Mouse (Mus musculus) cerebellum, adult 2 months (tissue): Measurements from ENCODE around the gene Nf1. TPM values are rescaled to one million over a fixed set of nuclear protein-coding genes. Genes with fewer than 3 reads are reported as not detected.

Experiments used
- DNase-seq, 2 experiments: peaks; one replicate each; pipeline ENCODE4 v3.0.0; 2021
- H3K27ac ChIP-seq: fragments of 200-500 bp; 2 replicates; pipeline ENCODE4 v1.5.1; 2012; ENCODE audit warnings: low read length, control low read depth, inconsistent platforms; ENCODE audit not compliant: insufficient read depth
- H3K27me3 ChIP-seq: fragments of 200-500 bp; 2 replicates; pipeline ENCODE4 v1.6.1; 2012; ENCODE audit warnings: inconsistent platforms, mild to moderate bottlenecking, low read length, moderate library complexity; ENCODE audit not compliant: control insufficient read depth, insufficient read depth
- H3K4me1 ChIP-seq: fragments of 200-500 bp; 2 replicates; pipeline ENCODE4 v1.6.1; 2011; ENCODE audit warnings: low read length; ENCODE audit not compliant: control insufficient read depth, insufficient read depth
- H3K4me3 ChIP-seq: fragments of 200-500 bp; replicated peaks from 2 replicates; pipeline ENCODE3; 2011; ENCODE audit warnings: mild to moderate bottlenecking, low read depth, low read length, control low read depth; ENCODE audit not compliant: insufficient read depth
- CTCF ChIP-seq: fragments of 200-500 bp; IDR thresholded peaks from 2 replicates; pipeline ENCODE4 v1.5.1; 2011; ENCODE audit warnings: low read depth, mild to moderate bottlenecking, control low read depth, low read length, moderate library complexity, borderline replicate concordance; ENCODE audit not compliant: insufficient read depth
- POLR2A ChIP-seq: fragments of 200-500 bp; IDR thresholded peaks from 2 replicates; pipeline ENCODE4 v1.6.1; 2011; ENCODE audit warnings: low read length, control low read depth, borderline replicate concordance; ENCODE audit not compliant: insufficient read depth
- WGBS: fragments of 180-500 bp; shearing (Covaris S2); methylation state at CpG from one replicate; pipeline ENCODE4 v1.1.7; 2018; 5-methylcytosine and 5-hydroxymethylcytosine counted together
- polyA plus RNA-seq: library from polyadenylated mRNA; depleted of rRNA; stranded (reverse); fragments of >200 nt; gene quantifications from 2 replicates; pipeline ENCODE4 v1.2.3, GENCODE M21; 2012

Nf1 gene
- polyA plus RNA-seq, 1 experiment: 40.6 TPM

GRCm38 (mm10) chr11:79452966-79453365 is 113.5 kb downstream of the Nf1 start:
- Histone ChIP-seq H3K4me1 (no peaks in the 10 kb centered on the region), H3K27me3 (no peaks in the 10 kb centered on the region), H3K4me3 (no peak overlapping the region), H3K27ac (no peak overlapping the region)
- TF ChIP-seq CTCF (no peak), POLR2A (no peak)
- no peak for DNase-seq

GRCm38 (mm10) chr11:79457928-79458327 is 118.4 kb downstream of the Nf1 start:
- Histone ChIP-seq H3K27ac (no peak overlapping the region), H3K4me1 (no peaks in the 10 kb centered on the region), H3K4me3 (no peak overlapping the region), H3K27me3 (no peaks in the 10 kb centered on the region)
- no peak for DNase-seq
- TF ChIP-seq CTCF: no peak
- TF ChIP-seq POLR2A: no peak
- 92% methylated on average over 3 of the region's 3 CpGs for WGBS

- DNase-seq: no peak
- 88% methylated on average over 4 of the region's 4 CpGs for WGBS
- H3K27me3 ChIP-seq: no peaks in the 10 kb centered on the region
- no peak for TF ChIP-seq POLR2A
- no peak for TF ChIP-seq CTCF
- no peaks in the 10 kb centered on the region for H3K4me1 ChIP-seq
- H3K4me3 ChIP-seq: no peak overlapping the region
- H3K27ac ChIP-seq: no peak overlapping the region
Measured at GRCm38 (mm10) chr11:79459846-79460245, 120.4 kb downstream of the Nf1 start.

GRCm38 (mm10) chr11:79460756-79461450 is 121.4 kb downstream of the Nf1 start:
- WGBS: 100% methylated on average over 3 of the region's 3 CpGs

GRCm38 (mm10) chr11:79468097-79468496 is 128.6 kb downstream of the Nf1 start:
- no peak for DNase-seq
- no peaks in the 10 kb centered on the region for H3K27me3 ChIP-seq
- H3K4me3 ChIP-seq: no peak overlapping the region
- no peak overlapping the region for H3K27ac ChIP-seq
- H3K4me1 ChIP-seq: no peaks in the 10 kb centered on the region
- no peak for TF ChIP-seq POLR2A
- 80% methylated on average over 1 of the region's 1 CpGs for WGBS

More at GRCm38 (mm10) chr11:79460756-79461450, 121.4 kb downstream of the Nf1 start:
- no peaks in the 10 kb centered on the region for H3K4me1 ChIP-seq
- no peak overlapping the region for H3K4me3 ChIP-seq
- TF ChIP-seq CTCF: no peak
- TF ChIP-seq POLR2A: no peak
- DNase-seq: no peak
- H3K27me3 ChIP-seq: no peaks in the 10 kb centered on the region
- no peak overlapping the region for H3K27ac ChIP-seq

- DNase-seq: no peak
- 95% methylated on average over 6 of the region's 6 CpGs for WGBS
- H3K4me3 ChIP-seq: no peak overlapping the region
- H3K27ac ChIP-seq: no peak overlapping the region
- TF ChIP-seq POLR2A: no peak
- TF ChIP-seq CTCF: no peak
- H3K27me3 ChIP-seq: no peaks in the 10 kb centered on the region
- no peaks in the 10 kb centered on the region for H3K4me1 ChIP-seq
Measured at GRCm38 (mm10) chr11:79483392-79483791, 143.9 kb downstream of the Nf1 start.

- Histone ChIP-seq H3K27ac (no peak overlapping the region), H3K4me1 (no peaks in the 10 kb centered on the region), H3K4me3 (no peak overlapping the region), H3K27me3 (no peaks in the 10 kb centered on the region)
- WGBS: 92% methylated on average over 7 of the region's 7 CpGs
- no peak for DNase-seq
- TF ChIP-seq POLR2A (no peak), CTCF (no peak)
Measured at GRCm38 (mm10) chr11:79483876-79484528, 144.5 kb downstream of the Nf1 start.

GRCm38 (mm10) chr11:79484721-79485120 is 145.2 kb downstream of the Nf1 start:
- Histone ChIP-seq H3K27me3 (no peaks in the 10 kb centered on the region), H3K4me1 (no peaks in the 10 kb centered on the region), H3K4me3 (no peak overlapping the region), H3K27ac (no peak overlapping the region)
- TF ChIP-seq POLR2A (no peak), CTCF (no peak)
- DNase-seq: no peak
